Mouse (Mus musculus) B cell, adult 2 months (primary cell): ENCODE data around the gene Golga1.
"Not testable (repeated sequence)": the region's sequence is repeated elsewhere in the genome, so short reads cannot be mapped to it uniquely, and the experiment has no call there.

Experiments
- DNase-seq, 2 experiments: peaks; one replicate each; pipeline ENCODE4 v3.0.0; 2022

Gene Golga1

DNA sequence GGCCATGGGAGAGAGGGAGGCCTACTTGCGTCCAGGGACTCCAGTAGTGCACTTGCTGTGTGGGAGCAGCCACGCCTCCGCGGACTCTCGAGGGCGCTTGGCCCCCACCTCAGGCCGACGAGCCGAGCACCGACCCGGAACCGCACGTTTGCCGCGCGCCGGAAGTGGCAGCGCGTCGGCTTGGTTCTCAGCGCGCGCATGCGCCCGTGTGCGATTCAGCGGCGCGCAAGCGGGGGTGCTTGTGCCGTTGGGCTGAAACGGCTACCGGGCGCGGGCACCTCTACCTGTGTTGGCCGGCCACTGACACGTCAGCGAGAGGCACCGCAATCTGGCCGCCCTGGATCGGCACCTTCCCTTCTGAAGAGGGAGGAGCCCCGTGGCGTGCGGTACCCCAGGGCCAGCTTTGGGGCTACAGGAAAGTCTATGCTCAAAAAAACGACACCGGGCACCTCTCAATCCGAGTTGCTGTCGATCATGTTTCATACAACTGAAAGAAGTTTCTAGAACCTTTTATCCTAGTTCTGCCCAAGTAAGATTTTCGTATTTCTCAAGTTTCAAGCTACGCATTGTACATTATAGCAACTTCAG, at the start of gene Golga1:
Gene Golga1 (minus strand): TSS at position 142 of the 588 bp plus-strand sequence.
- peak; percentile 87 to 89 for DNase-seq

DNA sequence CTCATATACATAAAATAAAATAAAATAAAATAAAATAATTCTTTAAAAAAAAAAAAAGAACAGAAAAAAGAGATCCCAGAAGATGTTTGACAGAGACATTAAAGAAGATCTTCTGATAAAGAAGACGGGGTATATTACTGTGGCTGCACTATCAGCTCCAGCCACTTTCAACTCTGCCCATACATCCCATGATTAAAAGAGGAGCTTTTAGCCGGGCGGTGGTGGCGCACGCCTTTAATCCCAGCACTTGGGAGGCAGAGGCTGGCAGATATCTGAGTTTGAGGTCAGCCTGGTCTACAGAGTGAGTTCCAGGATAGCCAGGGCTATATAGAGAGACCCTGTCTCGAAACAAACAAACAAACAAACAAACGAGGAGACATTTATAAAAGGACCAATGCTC, 48.8 kb upstream of the Golga1 start:
- DNase-seq, result no peak

DNA sequence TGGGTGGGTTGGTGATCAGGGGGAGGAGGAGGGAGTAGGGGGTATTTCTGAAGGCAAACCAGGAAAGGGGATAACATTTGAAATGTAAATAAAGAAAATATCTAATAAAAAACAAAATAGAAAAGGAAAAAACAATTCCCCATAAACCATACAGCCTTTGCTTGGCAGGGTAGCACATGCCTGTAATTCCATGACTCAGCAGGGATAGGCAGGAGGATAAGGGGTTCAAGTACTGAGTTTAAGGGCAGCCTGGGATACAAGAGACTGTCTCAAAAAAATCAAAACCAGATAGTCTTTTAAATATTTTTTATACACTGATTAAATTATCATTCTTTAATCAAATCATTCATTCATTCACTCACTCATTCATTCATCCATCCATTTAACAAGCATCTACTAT, 45.2 kb upstream of the Golga1 start:
- no peak for DNase-seq

DNA sequence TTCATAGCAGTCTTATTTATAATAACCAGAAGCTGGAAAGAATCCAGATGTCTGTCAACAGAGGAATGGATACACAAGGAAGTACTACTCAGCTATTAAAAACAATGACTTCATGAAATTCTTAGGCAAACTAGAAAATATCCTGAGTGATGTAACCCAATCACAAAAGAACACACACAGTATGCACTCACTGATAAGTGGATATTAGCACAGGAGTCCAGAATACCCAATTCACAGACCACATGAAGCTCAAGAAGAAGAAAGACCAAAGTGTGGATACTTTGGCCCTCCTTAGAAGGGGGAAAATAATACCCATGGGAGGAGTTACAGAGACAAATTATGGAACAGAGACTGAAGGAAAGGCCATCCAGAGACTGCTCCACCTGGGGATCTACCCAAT, 44.4 kb upstream of the Golga1 start:
- DNase-seq, result not testable (repeated sequence)

DNA sequence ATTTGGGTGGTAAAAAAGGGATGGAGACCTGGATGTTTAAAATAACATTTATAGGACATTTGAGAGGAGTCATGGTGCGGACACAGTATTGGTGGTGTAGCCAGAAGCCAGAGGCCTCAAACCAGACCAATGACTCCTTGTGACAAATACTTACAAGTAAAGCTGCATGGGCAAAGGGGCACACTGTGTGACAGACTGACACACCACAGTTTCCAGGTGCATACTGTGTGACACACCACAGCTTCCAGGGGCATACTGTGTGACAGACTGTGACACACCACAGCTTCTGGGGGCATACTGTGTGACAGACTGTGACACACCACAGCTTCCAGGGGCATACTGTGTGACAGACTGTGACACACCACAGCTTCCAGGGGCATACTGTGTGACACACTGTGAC, 34.6 kb upstream of the Golga1 start:
- DNase-seq, result not testable (repeated sequence)

DNA sequence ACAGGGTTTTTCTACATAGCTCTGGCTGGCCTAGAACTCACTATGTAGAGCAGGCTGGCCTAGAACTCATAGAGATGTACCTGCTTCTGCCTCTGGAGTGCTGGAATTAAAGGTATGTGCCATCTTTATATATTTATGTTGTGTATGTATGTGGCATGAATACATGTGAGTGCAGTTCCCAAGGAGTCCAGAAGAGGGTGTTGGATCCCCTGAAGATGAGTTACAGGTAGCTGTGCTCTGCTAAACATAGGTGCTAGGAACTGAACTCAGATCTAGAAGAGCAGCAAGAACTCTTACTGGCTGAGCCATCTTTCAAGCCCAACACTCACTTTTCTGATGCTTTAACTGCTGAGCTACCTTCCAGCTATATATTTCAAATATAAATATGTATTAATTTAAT, 32.7 kb upstream of the Golga1 start:
- peak; percentile 23 to 34 for DNase-seq

DNA sequence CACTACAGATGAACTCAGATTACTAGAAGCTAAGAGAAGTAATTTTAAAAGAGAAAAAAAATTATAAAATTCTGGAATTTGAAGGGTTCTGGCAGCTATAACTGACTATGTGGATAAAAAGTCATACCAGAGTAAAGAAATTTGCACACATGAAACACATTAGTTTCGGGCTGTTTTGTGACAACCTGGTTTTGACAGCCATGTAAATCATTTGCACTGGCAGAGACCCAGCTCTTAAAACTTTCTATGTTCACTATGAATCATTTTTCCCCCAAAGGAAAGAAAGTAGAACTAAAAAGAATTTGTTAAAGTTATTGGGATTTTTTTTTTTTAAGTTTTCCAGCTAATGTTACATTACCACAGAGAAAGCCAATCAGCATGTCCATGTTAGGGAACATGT, 26.6 kb upstream of the Golga1 start:
- no peak for DNase-seq

DNA sequence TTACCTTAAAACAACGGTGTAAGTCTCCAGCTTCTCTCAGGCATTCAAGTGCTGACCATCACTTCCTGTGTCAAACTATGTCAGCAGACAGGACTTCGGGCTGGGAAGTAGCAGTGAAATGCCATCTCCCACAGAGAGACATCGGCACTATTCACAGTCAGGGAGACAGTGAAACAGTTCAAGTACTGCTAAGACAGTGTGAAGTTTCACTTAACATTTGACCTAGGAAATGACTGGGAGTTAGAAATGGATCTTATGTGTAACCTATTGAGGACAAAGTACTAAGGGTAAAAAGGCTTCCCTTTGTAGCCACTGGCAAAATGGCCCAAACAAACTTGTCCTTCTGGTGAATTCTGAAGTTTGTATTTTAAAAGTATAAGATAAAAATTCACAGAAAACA, 17.4 kb upstream of the Golga1 start:
- DNase-seq, result no peak

DNA sequence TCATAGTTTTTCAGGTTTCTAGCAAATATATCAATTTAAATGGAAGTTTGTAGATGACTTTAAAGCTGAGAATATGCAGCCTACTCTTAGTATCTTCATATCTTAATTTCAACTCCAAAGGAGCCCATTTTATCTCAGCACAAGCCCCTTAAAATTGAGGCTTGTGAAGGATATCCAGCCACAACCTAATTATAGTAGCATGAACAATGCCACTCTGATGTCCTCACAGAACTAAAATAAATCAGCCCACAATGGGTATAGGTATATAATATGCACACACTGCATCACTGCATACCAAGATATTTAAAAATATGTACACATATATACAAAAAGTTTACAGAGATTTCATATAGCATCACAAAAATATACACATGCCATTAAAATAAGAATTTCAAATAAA, 5.3 kb upstream of the Golga1 start:
- no peak for DNase-seq

DNA sequence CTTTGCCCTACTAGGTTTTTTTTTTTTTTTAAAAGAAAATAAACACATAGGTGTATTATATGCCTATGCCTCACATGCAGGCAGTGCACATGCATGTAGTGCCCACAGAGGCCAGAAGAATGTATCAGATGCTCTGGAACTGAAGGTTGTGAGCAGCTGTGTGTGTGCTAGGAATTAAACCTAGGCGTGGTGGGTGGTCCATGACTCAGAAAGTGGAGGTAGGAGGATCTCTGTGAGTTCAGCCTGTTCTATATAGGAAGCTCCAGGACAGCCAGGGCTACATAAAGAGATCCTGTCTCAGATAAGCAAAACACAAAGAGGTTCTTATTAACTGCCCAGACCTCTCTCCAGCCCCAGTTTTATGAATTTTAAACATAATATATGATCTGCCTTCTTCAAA, 3.8 kb upstream of the Golga1 start:
- DNase-seq, result no peak

DNA sequence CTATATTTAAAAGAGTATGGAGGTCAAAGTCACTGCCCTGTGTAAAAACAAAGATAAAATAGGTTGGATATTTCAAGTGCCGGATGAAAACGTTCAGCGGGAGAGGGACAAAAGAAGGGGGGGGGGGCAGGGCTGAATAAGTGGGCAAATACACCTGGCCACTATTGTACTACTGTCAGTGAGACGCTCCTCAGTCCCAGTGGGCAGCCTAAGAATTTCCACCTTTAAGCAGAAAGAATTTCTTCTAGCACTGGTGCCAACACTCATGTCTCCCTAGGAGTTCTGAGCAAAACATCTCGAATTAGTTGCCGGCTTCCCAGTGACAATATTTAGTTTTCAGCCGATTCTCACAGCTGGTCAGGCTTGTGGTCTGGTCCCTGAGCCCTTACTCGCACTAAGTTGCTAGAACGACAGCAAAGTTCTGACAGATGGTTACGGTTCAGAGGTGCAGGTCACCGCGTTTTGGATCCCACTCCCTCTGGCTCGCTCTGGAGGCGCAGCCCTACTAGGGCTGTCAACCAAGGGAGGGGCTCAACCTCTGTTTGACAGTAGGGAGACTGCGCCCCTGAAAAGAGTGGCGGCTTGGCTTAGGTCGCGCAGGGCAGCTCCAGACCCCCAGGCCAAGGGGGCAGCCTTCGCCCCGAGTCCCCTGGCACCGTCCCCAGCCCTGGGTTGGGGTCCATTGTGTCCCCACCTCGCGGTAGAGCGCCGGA, 498 bp downstream of the Golga1 start:
- DNase-seq, result no peak

DNA sequence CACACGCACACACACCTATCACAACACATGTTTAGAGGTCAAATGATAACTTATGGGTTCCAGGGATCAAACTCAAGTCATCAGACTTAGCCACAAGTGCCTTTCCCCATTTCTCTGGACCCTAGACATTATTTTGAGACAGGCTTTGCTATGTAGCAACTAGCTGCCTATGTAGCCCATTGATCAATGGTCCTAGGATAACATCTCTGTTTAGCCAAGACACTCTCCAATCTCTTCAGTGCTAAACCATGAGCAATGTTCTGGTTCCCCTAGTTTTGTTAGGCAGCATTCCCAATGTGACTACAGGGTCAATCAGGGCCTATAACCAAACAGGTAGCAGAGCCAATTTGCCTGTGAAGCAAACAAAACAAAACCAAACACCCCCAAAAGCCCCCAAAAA, 16.8 kb downstream of the Golga1 start:
- no peak for DNase-seq

DNA sequence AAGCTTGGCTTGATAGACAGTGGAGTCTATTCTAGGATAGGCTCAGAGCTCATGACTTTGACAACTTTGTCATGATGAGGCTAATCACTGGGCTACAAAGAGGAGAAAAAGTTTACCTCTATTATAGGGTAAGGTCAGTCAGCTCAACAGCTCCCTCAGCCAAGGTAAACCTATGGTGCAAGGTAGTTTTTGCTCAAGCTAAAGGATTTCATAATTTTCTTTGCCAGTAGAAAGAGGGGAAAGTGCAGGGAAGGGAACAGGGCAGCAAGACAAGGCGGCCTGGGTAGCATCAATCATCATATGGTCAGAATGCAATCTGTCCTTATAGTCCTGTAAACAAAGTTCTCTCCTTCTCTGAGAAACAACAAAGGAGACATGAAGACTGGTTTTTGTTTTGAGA, 25.1 kb downstream of the Golga1 start:
- no peak for DNase-seq

DNA sequence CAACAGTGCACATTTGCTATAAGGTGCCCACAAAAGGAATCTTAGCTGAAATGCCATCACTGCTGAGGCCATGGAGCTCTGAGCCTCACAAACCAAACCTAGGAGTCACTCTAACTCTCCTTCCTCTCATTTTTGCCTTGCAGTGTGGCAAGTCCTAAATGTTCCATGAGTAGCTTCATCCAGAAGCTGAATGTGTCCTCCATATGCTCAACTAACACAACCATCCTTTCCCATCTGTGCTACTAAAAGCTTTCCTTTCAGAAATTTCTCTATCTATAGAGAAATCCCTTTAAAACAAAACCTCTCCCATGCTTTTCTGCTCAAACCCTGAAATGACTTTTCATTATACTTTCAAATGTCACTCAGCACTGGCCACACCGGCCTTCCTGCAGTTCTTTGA, 33.7 kb downstream of the Golga1 start:
- DNase-seq, result no peak

DNA sequence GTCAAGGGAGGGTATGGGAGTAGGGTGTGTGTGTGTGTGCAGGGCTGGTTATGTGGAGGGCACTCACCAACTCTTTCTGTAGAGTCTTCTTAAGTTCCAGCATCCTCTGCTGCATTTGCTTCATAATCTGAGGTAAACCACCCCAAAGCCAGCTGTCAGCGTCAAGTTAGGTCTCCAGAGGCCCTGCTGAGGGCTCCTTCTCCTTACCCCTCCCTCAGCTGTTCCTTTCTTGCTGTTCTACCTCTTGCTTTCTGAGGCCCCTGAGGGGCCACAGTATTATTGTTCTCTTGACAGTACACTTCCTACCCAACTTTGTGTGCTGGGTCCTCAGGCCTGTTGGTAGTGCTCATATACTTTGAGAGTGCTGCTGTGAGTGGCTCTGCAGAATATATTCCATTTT, 45.3 kb downstream of the Golga1 start:
- DNase-seq, result no peak

DNA sequence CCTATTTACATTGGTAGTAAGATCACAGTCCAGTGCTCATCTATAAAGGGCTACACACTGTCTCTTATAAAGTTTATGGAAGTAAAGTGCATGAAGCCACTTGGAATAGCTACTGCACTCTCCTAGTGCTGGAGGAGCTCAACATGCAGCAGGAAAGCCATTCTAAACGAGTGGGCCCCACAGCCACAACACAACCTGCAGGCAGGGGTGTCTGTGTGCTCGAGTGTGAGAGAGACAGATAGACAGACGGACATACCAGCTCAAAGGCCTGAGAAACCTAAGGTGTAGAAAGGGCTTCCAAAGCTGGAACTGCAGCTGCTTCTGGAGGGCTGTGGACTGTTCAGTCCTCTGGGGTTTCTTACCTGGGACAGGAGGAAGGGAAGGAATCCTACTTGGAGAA, 48.8 kb downstream of the Golga1 start:
- no peak for DNase-seq

DNA sequence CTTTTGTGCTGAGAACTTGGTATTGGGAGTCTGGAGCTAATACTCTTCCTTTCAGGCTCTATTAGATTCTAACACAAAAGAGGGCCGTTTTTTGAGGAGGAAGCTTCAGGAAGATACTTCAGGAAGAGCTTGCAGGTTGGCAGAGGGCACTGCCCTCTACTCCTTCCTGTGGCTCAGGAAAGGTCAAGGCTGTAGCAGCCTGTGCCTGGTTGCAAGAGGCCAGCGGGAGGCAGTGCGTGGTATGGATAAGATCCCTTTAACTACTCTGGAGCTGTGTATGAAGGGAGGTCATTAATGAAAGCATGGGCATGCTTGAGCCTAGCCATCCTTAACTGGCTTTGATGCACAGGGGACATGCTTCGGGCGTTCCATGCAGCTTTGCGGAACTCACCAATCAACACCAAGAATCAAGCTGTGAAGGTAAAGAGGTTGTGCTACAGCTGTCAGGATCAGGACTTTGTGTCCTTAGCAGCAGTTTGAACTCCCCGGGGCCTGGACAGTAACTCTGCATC, 52.5 kb downstream of the Golga1 start:
- DNase-seq, result no peak

DNA sequence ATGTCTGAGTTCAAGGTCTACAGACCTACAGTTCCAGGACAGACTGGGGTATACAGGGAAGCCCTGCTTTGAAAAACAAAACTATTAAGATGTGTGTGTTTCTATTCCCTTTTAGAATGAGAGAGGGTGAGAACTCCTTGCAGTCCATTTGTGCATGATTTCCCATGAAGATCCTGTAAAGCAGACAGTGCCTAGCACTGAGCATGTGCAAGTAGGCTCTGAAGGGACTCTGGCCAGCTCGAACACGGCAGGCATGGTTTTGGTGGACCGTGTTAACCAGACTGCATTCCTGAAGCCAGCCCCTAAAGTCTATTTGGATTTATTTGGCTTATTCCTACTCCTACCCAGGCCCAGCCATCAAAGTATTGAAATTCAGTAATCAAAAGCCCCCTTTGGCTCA, 53.4 kb downstream of the Golga1 start:
- DNase-seq, result no peak

DNA sequence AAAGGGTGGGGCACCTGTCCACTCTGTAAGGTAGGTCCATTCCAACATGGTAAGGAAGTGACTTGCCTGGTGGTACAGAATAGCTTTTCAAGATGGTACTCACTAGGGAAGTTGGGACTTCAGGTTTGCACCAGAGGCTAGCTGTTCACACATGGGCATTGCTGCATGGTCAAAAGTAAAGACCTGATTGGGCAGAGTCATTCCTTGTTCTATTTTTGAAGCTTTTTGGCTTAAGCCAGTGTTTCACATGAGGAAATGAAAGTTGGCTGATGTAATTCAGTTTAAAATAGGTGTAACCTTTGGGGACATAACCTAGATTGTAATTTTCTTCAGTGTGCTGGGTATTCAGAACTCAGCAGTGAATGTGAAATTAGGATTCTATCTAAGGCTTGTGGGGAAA, 54.1 kb downstream of the Golga1 start:
- DNase-seq, result peak; percentile 43 to 54

DNA sequence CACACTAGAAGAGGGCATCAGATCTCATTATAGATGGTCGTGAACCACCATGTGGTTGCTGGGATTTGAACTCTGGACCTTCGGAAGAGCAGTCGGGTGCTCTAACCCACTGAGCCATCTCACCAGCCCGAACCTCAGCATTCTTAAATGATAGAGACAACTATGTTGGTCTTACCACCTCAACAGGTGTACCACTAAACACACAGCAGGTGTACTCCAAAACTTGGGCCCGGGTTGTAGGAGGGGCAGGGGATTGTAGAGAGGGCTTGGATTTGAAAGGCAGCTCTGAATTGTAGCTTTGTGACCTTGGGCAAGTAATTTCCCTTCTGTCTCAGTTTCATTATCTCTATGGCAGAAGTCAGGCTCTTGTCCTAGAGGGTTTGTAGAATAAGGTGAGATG, 55.2 kb downstream of the Golga1 start:
- DNase-seq, result not testable (repeated sequence)

DNA sequence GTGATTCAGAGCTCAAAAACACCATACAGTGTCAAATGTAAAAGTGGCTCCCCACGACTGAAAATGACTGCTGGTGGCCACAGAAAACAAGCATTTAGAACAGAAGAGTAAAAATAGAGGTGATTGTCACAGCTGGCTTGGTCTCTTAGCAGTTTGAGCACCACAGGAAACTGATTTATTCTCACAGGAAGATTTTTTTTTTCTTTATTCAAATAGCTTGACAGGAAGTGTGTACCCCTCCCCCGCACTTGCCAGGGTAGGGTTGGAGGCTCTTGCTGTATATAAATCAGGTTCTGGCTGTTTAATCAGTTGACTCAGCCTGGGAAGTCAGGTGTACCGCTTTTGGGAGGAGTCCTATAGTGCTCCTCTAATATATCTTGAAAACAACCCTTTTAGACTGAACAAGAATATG, 56.4 kb downstream of the Golga1 start:
- DNase-seq, result peak; percentile 90 to 94

DNA sequence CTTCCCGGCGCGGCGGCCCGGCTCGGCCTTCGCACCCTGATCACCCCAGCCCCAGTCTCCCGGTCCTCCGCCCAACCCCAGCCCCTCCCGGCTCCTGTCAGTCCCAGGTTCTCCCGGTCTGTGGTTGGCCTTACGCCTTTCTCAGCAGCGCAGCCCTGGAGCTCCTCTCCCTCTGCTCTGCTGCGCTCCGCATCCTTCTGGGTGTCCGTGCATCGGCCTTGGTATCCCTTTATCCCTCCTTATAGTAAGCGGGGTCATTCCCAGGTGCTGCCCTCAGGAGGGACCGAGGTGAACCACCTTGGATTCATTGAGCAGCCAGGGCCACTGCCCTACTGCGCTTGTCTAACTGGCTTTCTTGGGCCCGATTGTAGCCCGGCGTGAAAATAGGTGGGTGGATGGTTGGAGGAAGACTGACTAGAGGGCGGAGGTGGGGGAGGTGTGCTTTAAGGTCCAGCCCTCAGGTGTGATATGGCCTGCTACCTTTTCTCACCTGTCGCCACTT, 56.9 kb downstream of the Golga1 start:
- peak in 1 of 2 experiments; percentile 56 for DNase-seq

DNA sequence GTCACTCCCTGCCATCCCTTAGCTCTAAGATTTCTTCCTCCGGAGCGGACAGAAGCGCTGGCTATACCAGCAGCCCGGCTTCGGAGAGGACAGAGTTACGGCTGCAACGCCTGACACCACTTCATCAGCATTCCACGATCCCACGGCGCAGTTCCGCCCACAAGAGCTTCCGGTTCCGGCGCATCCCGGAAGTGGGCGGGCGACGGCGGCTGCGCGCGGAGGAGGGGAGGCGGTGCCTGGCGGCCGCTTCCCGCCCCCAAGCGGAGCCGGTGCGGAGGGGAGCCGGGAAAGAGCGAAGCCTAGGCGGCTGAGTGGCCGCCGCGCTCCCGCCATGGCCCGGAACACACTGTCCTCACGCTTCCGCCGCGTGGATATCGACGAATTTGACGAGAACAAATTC, 57.5 kb downstream of the Golga1 start:
- DNase-seq, result peak; percentile 95 to 97

DNA sequence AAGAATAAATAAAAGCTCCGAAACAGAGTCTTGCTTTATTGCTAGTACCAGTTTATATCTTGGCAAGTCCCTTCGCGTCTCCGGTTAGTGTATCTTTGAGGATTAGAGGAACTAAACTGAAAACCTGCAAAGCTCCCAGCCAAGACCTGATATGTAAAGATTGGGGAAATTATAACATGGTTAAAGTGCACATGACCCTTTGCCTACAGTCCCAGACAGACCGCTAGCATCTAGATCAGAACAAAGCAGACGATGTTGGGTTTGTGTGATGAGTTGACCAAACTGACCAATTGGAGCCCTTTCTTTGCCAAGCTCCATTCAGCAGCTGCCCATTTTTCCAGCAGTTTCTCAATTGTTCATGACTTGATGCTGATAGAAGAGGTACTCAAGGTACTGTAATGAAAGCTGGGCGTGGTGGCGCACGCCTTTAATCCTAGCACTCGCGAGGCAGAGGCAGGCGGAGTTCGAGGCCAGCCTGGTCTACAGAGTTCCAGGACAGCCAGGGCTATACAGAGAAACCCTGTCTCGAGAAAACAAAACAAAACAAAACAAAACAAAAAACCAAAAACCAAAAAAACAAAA, 59.1 kb downstream of the Golga1 start:
- DNase-seq, result no peak
